Mouse (Mus musculus): ENCODE data around the gene Gm13694. TPM values are rescaled to one million over a fixed set of nuclear protein-coding genes. Genes with fewer than 3 reads are reported as not detected.
"Not testable (repeated sequence)": the region's sequence is repeated elsewhere in the genome, so short reads cannot be mapped to it uniquely, and the experiment has no call there.

Gm13694 gene
- not detected in 2 replicates for polyA plus RNA-seq (2014; fragmentation: Nextera tagmentation; extraction: Ambion mirVana)

DNA sequence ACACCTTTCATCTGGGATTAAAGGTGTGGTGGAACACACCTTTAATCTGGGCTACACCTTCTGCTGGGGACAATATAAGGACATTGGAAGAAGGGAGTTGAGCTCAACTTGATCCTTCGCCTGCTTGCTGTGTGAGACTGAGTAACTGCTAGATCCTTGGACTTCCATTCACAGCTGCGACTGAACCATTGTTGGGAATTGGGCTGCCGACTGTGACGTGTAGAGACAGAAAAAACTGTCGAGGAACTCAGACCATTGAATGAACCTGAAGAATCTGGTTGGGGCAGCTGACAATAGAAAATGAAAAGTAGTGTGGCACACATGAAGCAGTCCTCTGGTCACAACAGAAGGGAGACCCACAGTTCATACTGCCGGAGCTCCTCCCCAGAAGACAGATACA is at the start of gene Gm13694:
TSS of gene Gm13694 (plus strand) at position 301 of the 400 bp plus-strand sequence.
- H3K9ac ChIP-seq (ENCODE audit: low read depth, low read length); ATAC-seq (ENCODE audit: low FRiP score); H3K27me3 ChIP-seq (ENCODE audit: control insufficient read depth, insufficient read depth, low read length); H3K36me3 ChIP-seq (ENCODE audit: control insufficient read depth, insufficient read depth, low read length); H3K4me3 ChIP-seq (ENCODE audit: low read depth, low read length); H3K9me3 ChIP-seq (ENCODE audit: control insufficient read depth, low read length); H3K4me2 ChIP-seq (replicated peaks; ENCODE audit: low read depth, low read length); H3K4me1 ChIP-seq (replicated peaks; ENCODE audit: control insufficient read depth, insufficient read depth, low read length); H3K27ac ChIP-seq (ENCODE audit: low read depth, low read length); DNase-seq (ENCODE audit: low spot score): not testable (repeated sequence)
- no CpG with 5 or more reads among the region's 6 CpGs for WGBS

DNA sequence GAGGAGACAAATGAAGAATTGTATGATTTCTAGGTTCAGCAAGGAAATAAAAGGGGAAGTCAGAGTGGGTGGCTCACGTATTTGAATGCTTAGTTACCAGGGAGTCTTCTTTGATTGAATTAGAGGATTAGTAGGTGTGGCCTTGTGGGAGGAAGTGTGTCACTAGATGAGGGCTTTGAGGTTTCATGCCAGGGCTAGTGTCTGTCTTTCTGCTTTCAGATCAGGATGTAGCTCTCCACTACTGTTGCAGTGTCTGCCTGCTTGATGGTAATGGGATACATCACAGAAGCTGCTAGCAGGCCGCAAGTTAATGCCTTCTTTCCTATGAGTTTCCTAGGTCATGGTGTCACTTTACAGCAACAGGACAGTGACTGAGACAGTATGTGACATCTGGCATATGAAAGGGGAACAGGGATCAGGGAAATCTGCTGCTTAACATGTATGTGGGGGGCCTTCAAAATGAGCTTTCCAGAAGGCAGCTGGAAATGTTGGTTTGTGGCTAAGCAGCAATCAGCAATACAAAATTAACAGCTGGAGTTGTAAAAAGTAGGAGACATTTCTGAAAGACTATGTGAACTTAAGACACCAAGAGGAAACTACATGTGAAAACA is 49.1 kb upstream of the Gm13694 start:
- DNase-seq (ENCODE audit: low spot score) = no peak
- Histone ChIP-seq H3K36me3 (ENCODE audit: control insufficient read depth, insufficient read depth, low read length) (no peaks in the 10 kb centered on the region), H3K4me3 (ENCODE audit: low read depth, low read length) (no peak overlapping the region)

DNA sequence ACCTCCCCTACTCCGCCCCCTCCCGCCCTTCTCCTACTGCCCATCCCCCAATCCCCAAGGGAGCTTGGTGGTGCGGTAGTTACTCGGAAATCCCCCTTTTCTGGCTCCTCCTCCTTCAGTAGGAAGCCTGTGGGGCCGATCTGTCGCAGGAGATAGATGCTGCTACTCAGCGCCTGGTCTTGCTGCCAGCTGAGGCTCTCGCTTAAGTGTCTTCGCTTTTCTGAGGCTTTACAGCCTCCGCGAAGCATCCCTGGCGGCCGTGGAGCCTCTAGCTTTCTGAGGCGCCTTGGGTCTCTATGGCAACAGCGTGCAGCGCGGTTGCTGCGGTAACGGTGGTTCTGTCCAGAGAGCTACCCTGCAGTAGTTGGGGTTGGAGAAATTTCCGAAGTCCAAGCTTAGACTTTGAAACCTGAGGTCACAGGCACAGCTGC is 37.8 kb upstream of the Gm13694 start, which contains the start of gene Zswim2:
TSS of gene Zswim2 (minus strand) at position 298 of the 431 bp plus-strand sequence.
- ATAC-seq (ENCODE audit: low FRiP score) (peak; percentile 98), DNase-seq (ENCODE audit: low spot score) (peak; percentile 88)
- Histone ChIP-seq H3K4me1 (replicated peaks; ENCODE audit: control insufficient read depth, insufficient read depth, low read length) (no peaks in the 10 kb centered on the region), H3K4me3 (ENCODE audit: low read depth, low read length) (peak within 1 kb of the TSS; percentile 21), H3K27me3 (ENCODE audit: control insufficient read depth, insufficient read depth, low read length) (no peaks in the 10 kb centered on the region), H3K36me3 (ENCODE audit: control insufficient read depth, insufficient read depth, low read length) (no peaks in the 10 kb centered on the region), H3K9me3 (ENCODE audit: control insufficient read depth, low read length) (no peaks in the 10 kb centered on the region), H3K4me2 (replicated peaks; ENCODE audit: low read depth, low read length) (peak within 1 kb of the TSS; percentile 43), H3K27ac (ENCODE audit: low read depth, low read length) (no peak within 1 kb of the TSS), H3K9ac (ENCODE audit: low read depth, low read length) (no peak within 1 kb of the TSS)
- WGBS = under 1% methylated on average over 20 of the region's 20 CpGs

More for the DNA sequence above, 49.1 kb upstream of the Gm13694 start:
- WGBS = 61% methylated on average over 2 of the region's 2 CpGs
- Histone ChIP-seq H3K27ac (ENCODE audit: low read depth, low read length) (no peak overlapping the region), H3K4me1 (replicated peaks; ENCODE audit: control insufficient read depth, insufficient read depth, low read length) (no peaks in the 10 kb centered on the region), H3K9me3 (ENCODE audit: control insufficient read depth, low read length) (no peaks in the 10 kb centered on the region), H3K9ac (ENCODE audit: low read depth, low read length) (no peak overlapping the region), H3K27me3 (ENCODE audit: control insufficient read depth, insufficient read depth, low read length) (no peaks in the 10 kb centered on the region), H3K4me2 (replicated peaks; ENCODE audit: low read depth, low read length) (no peak overlapping the region)
- no peak for ATAC-seq (ENCODE audit: low FRiP score)

DNA sequence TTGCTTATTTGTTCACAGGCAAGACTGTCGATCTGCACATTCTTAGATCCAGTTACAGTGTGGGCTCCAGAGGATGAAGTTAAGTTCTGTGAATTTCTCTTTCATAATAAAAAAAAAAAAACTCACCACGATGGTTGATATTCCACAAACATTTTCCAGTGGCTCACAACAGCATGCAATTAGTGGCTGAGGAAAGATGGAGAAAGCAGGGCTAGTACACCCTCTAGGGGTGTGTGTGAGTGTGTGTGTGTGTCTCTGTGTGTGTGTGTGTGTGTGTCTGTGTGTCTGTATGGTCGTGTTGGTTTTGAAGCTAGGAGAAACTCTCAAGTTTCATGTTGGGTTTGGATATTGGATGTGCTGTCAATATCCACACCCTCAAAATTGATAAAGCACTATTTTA is 37.4 kb upstream of the Gm13694 start:
- Histone ChIP-seq H3K9me3 (ENCODE audit: control insufficient read depth, low read length) (no peaks in the 10 kb centered on the region), H3K4me2 (replicated peaks; ENCODE audit: low read depth, low read length) (peak overlapping the region; percentile 43), H3K27ac (ENCODE audit: low read depth, low read length) (no peak overlapping the region), H3K4me1 (replicated peaks; ENCODE audit: control insufficient read depth, insufficient read depth, low read length) (no peaks in the 10 kb centered on the region), H3K36me3 (ENCODE audit: control insufficient read depth, insufficient read depth, low read length) (no peaks in the 10 kb centered on the region), H3K4me3 (ENCODE audit: low read depth, low read length) (no peak overlapping the region), H3K9ac (ENCODE audit: low read depth, low read length) (no peak overlapping the region), H3K27me3 (ENCODE audit: control insufficient read depth, insufficient read depth, low read length) (no peaks in the 10 kb centered on the region)
- WGBS = 50% methylated on average over 3 of the region's 3 CpGs
- DNase-seq (ENCODE audit: low spot score) (no peak), ATAC-seq (ENCODE audit: low FRiP score) (peak; percentile 72)

DNA sequence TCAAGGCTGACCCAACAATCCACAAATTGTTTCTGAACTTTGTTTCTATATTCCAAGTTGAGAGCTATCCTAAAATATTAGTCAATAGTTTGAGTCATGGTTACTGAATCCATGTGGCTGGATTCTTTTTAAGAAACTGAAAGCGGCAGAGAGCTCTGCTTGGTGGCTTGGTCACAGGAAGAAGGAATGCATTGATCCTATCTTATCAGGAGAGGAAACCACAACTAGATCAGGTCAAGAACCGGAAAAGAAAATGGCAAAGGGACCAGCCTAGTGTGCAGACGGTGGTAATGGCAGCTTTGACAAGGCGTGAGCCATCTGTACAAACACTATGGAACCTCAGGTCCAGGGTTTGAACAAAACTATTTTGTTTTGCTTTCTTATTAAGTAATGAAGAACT is 36.9 kb upstream of the Gm13694 start:
- H3K4me1 ChIP-seq (replicated peaks; ENCODE audit: control insufficient read depth, insufficient read depth, low read length) = no peaks in the 10 kb centered on the region
- DNase-seq (ENCODE audit: low spot score) (no peak), ATAC-seq (ENCODE audit: low FRiP score) (no peak)
- no peak overlapping the region for H3K4me3 ChIP-seq (ENCODE audit: low read depth, low read length)
- H3K36me3 ChIP-seq (ENCODE audit: control insufficient read depth, insufficient read depth, low read length) = no peaks in the 10 kb centered on the region
- H3K27ac ChIP-seq (ENCODE audit: low read depth, low read length) = no peak overlapping the region
- no peak overlapping the region for H3K9ac ChIP-seq (ENCODE audit: low read depth, low read length)
- H3K9me3 ChIP-seq (ENCODE audit: control insufficient read depth, low read length) = no peaks in the 10 kb centered on the region
- 75% methylated on average over 4 of the region's 4 CpGs for WGBS
- no peaks in the 10 kb centered on the region for H3K27me3 ChIP-seq (ENCODE audit: control insufficient read depth, insufficient read depth, low read length)
- no peak overlapping the region for H3K4me2 ChIP-seq (replicated peaks; ENCODE audit: low read depth, low read length)

DNA sequence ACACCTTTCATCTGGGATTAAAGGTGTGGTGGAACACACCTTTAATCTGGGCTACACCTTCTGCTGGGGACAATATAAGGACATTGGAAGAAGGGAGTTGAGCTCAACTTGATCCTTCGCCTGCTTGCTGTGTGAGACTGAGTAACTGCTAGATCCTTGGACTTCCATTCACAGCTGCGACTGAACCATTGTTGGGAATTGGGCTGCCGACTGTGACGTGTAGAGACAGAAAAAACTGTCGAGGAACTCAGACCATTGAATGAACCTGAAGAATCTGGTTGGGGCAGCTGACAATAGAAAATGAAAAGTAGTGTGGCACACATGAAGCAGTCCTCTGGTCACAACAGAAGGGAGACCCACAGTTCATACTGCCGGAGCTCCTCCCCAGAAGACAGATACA is 23.3 kb upstream of the Gm13694 start, which contains the start of gene Gm13698:
TSS of gene Gm13698 (plus strand) at position 301 of the 400 bp plus-strand sequence.
- H3K27ac ChIP-seq (ENCODE audit: low read depth, low read length); H3K4me2 ChIP-seq (replicated peaks; ENCODE audit: low read depth, low read length); H3K9me3 ChIP-seq (ENCODE audit: control insufficient read depth, low read length); H3K9ac ChIP-seq (ENCODE audit: low read depth, low read length); ATAC-seq (ENCODE audit: low FRiP score); H3K36me3 ChIP-seq (ENCODE audit: control insufficient read depth, insufficient read depth, low read length); DNase-seq (ENCODE audit: low spot score); H3K4me3 ChIP-seq (ENCODE audit: low read depth, low read length); H3K27me3 ChIP-seq (ENCODE audit: control insufficient read depth, insufficient read depth, low read length); H3K4me1 ChIP-seq (replicated peaks; ENCODE audit: control insufficient read depth, insufficient read depth, low read length): not testable (repeated sequence)
- no CpG with 5 or more reads among the region's 6 CpGs for WGBS

DNA sequence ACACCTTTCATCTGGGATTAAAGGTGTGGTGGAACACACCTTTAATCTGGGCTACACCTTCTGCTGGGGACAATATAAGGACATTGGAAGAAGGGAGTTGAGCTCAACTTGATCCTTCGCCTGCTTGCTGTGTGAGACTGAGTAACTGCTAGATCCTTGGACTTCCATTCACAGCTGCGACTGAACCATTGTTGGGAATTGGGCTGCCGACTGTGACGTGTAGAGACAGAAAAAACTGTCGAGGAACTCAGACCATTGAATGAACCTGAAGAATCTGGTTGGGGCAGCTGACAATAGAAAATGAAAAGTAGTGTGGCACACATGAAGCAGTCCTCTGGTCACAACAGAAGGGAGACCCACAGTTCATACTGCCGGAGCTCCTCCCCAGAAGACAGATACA is 17.5 kb upstream of the Gm13694 start, which contains the start of gene Gm13693:
TSS of gene Gm13693 (plus strand) at position 301 of the 400 bp plus-strand sequence.
- H3K36me3 ChIP-seq (ENCODE audit: control insufficient read depth, insufficient read depth, low read length); DNase-seq (ENCODE audit: low spot score); ATAC-seq (ENCODE audit: low FRiP score); H3K4me1 ChIP-seq (replicated peaks; ENCODE audit: control insufficient read depth, insufficient read depth, low read length); H3K9me3 ChIP-seq (ENCODE audit: control insufficient read depth, low read length); H3K4me2 ChIP-seq (replicated peaks; ENCODE audit: low read depth, low read length); H3K27me3 ChIP-seq (ENCODE audit: control insufficient read depth, insufficient read depth, low read length); H3K27ac ChIP-seq (ENCODE audit: low read depth, low read length); H3K9ac ChIP-seq (ENCODE audit: low read depth, low read length); H3K4me3 ChIP-seq (ENCODE audit: low read depth, low read length): not testable (repeated sequence)
- WGBS = no CpG with 5 or more reads among the region's 6 CpGs

DNA sequence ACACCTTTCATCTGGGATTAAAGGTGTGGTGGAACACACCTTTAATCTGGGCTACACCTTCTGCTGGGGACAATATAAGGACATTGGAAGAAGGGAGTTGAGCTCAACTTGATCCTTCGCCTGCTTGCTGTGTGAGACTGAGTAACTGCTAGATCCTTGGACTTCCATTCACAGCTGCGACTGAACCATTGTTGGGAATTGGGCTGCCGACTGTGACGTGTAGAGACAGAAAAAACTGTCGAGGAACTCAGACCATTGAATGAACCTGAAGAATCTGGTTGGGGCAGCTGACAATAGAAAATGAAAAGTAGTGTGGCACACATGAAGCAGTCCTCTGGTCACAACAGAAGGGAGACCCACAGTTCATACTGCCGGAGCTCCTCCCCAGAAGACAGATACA is 11.7 kb upstream of the Gm13694 start, which contains the start of gene Gm13695:
TSS of gene Gm13695 (plus strand) at position 301 of the 400 bp plus-strand sequence.
- not testable (repeated sequence) for H3K4me1 ChIP-seq (replicated peaks; ENCODE audit: control insufficient read depth, insufficient read depth, low read length); ATAC-seq (ENCODE audit: low FRiP score); H3K4me3 ChIP-seq (ENCODE audit: low read depth, low read length); H3K9ac ChIP-seq (ENCODE audit: low read depth, low read length); H3K36me3 ChIP-seq (ENCODE audit: control insufficient read depth, insufficient read depth, low read length); H3K4me2 ChIP-seq (replicated peaks; ENCODE audit: low read depth, low read length); H3K27me3 ChIP-seq (ENCODE audit: control insufficient read depth, insufficient read depth, low read length); H3K9me3 ChIP-seq (ENCODE audit: control insufficient read depth, low read length); DNase-seq (ENCODE audit: low spot score); H3K27ac ChIP-seq (ENCODE audit: low read depth, low read length)
- no CpG with 5 or more reads among the region's 6 CpGs for WGBS

DNA sequence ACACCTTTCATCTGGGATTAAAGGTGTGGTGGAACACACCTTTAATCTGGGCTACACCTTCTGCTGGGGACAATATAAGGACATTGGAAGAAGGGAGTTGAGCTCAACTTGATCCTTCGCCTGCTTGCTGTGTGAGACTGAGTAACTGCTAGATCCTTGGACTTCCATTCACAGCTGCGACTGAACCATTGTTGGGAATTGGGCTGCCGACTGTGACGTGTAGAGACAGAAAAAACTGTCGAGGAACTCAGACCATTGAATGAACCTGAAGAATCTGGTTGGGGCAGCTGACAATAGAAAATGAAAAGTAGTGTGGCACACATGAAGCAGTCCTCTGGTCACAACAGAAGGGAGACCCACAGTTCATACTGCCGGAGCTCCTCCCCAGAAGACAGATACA is 5.9 kb upstream of the Gm13694 start, which contains the start of gene Gm13696:
TSS of gene Gm13696 (plus strand) at position 301 of the 400 bp plus-strand sequence.
- not testable (repeated sequence) for H3K9me3 ChIP-seq (ENCODE audit: control insufficient read depth, low read length); ATAC-seq (ENCODE audit: low FRiP score); H3K4me1 ChIP-seq (replicated peaks; ENCODE audit: control insufficient read depth, insufficient read depth, low read length); H3K27me3 ChIP-seq (ENCODE audit: control insufficient read depth, insufficient read depth, low read length); H3K4me3 ChIP-seq (ENCODE audit: low read depth, low read length); DNase-seq (ENCODE audit: low spot score); H3K4me2 ChIP-seq (replicated peaks; ENCODE audit: low read depth, low read length); H3K36me3 ChIP-seq (ENCODE audit: control insufficient read depth, insufficient read depth, low read length); H3K9ac ChIP-seq (ENCODE audit: low read depth, low read length); H3K27ac ChIP-seq (ENCODE audit: low read depth, low read length)
- WGBS = no CpG with 5 or more reads among the region's 6 CpGs

Data from hindbrain, embryonic 11.5 days (tissue).